In the genomic region with DNA sequence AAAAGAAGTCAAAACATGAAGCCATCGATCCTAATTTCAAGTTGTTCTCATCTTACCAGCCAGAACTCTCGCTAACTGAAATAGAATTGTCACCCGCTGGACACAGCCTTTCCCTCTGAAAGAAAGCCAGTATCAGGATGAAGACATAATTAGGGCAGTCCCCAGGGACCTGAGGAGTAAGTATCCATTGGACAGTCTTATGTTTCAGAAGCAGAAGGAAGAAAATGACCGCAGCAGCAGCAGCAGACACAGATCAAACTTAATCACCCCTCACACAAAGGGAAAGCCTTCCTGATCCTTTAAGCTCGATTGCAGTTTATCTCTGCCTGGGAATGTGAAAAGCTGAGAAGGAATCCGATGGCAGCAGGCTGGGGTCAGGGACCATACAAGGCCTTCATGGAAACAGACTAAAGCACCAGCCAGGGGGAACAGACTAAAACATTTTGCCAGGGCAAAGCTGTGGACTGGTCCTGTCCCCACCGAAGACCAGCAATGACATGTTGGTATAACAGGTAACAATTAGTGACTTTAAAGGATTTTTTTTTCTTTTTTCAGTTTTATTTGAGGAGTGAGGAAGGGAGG, we compare ENCODE assay signal across 9 mouse cellular contexts. TPM values are rescaled to one million over a fixed set of nuclear protein-coding genes. Genes with fewer than 3 reads are reported as not detected.
DNase-seq lines count a peak whose midpoint lies in the region; ATAC-seq and TF ChIP-seq lines count a peak whose summit lies in the region.
"Had no signal": no experiment of that assay in that cellular context is flagged by ENCODE, and none has a peak within 500 bp of the region (broad histone marks: within the 10 kb centered on the region; RNA-seq: fewer than 3 reads in every experiment).

No protein-coding gene starts in this region.

- no peaks in the 10 kb centered on the region for H3K36me3 ChIP-seq in forebrain, embryonic 14.5 days (ENCODE audit: control insufficient read depth, insufficient read depth, low read length)
- H3K36me3 ChIP-seq in forebrain, embryonic 15.5 days, result no peaks in the 10 kb centered on the region
- no peaks in the 10 kb centered on the region for H3K36me3 ChIP-seq in kidney, embryonic 16.5 days (ENCODE audit: insufficient read depth, low read length)
- H3K36me3 ChIP-seq: limb, embryonic 12.5 days had no signal

- no peak overlapping the region for H3K4me3 ChIP-seq in forebrain, embryonic 14.5 days (ENCODE audit: low read depth, low read length)
- no peak overlapping the region for H3K4me3 ChIP-seq in forebrain, embryonic 15.5 days
- no peak overlapping the region for H3K4me3 ChIP-seq in kidney, embryonic 16.5 days (ENCODE audit: low read length)
- no peak overlapping the region for H3K4me3 ChIP-seq in lung, adult 2 months (replicated peaks; ENCODE audit: extremely low read depth, low read depth, low read length)
- H3K4me3 ChIP-seq: limb, embryonic 12.5 days had no signal

- no peaks in the 10 kb centered on the region for H3K27me3 ChIP-seq in forebrain, embryonic 14.5 days (replicated peaks; ENCODE audit: control insufficient read depth, insufficient read depth, low read length)
- no peaks in the 10 kb centered on the region for H3K27me3 ChIP-seq in forebrain, embryonic 15.5 days
- H3K27me3 ChIP-seq in kidney, embryonic 16.5 days (ENCODE audit: insufficient read depth, low read length), result no peaks in the 10 kb centered on the region
- H3K27me3 ChIP-seq: limb, embryonic 12.5 days had no signal

- TF ChIP-seq CTCF in lung, adult 2 months (IDR thresholded peaks at IDR 0.05; ENCODE audit: insufficient read depth, low read length), result no peak

- no peak overlapping the region for H3K27ac ChIP-seq in forebrain, embryonic 14.5 days (ENCODE audit: low read depth, low read length)
- H3K27ac ChIP-seq in forebrain, embryonic 15.5 days (replicated peaks), result no peak overlapping the region
- H3K27ac ChIP-seq in kidney, embryonic 16.5 days (ENCODE audit: low read length), result 0 out of 2 replicates have a peak overlapping the region, but pooled peaks have one; percentile 28

- no peaks in the 10 kb centered on the region for H3K4me1 ChIP-seq in forebrain, embryonic 14.5 days (ENCODE audit: control insufficient read depth, insufficient read depth, low read length)
- peaks cover 11% of the 10 kb centered on the region; the same call in 1 of the 2 replicates for H3K4me1 ChIP-seq in forebrain, embryonic 15.5 days
- no peaks in the 10 kb centered on the region for H3K4me1 ChIP-seq in kidney, embryonic 16.5 days (ENCODE audit: insufficient read depth, low read length)
- no peaks in the 10 kb centered on the region for H3K4me1 ChIP-seq in lung, adult 2 months (ENCODE audit: control insufficient read depth, insufficient read depth, low read length)

- DNase-seq in forebrain, embryonic 14.5 days (ENCODE audit: low spot score), result peak; percentile 21
- DNase-seq in kidney, adult 9 months, result peak; percentile 5
- DNase-seq in kidney, adult 18-20 months, result no peak
- DNase-seq in retina, postnatal 1 day, result peak; percentile 81
- no peak for DNase-seq in layer of hippocampus, adult 9-11 months
- no peak for DNase-seq in lung, adult 2 months

- no peak overlapping the region for H3K4me2 ChIP-seq in forebrain, embryonic 14.5 days (ENCODE audit: low read length)
- no peak overlapping the region for H3K4me2 ChIP-seq in forebrain, embryonic 15.5 days (replicated peaks)
- H3K4me2 ChIP-seq in kidney, embryonic 16.5 days (replicated peaks; ENCODE audit: low read depth, low read length), result no peak overlapping the region
- H3K4me2 ChIP-seq: limb, embryonic 12.5 days had no signal

- H3K9ac ChIP-seq in forebrain, embryonic 14.5 days (ENCODE audit: low read length), result no peak overlapping the region
- H3K9ac ChIP-seq in forebrain, embryonic 15.5 days (replicated peaks), result no peak overlapping the region
- no peak overlapping the region for H3K9ac ChIP-seq in kidney, embryonic 16.5 days (replicated peaks; ENCODE audit: low read length)
- H3K9ac ChIP-seq: limb, embryonic 12.5 days had no signal

- TF ChIP-seq POLR2A in lung, adult 2 months (IDR thresholded peaks at IDR 0.05; ENCODE audit: borderline replicate concordance, extremely low read depth, low read depth, low read length), result no peak

- no peaks in the 10 kb centered on the region; the same call in 1 of the 2 replicates for H3K9me3 ChIP-seq in forebrain, embryonic 14.5 days (replicated peaks; ENCODE audit: control insufficient read depth, low read length)
- no peaks in the 10 kb centered on the region for H3K9me3 ChIP-seq in forebrain, embryonic 15.5 days
- H3K9me3 ChIP-seq in kidney, embryonic 16.5 days (ENCODE audit: low read length), result no peaks in the 10 kb centered on the region
- H3K9me3 ChIP-seq: limb, embryonic 12.5 days had no signal

- 28% methylated on average over 7 of the region's 7 CpGs for WGBS in forebrain, embryonic 14.5 days
- 30% methylated on average over 7 of the region's 7 CpGs for WGBS in forebrain, embryonic 15.5 days
- 29% methylated on average over 7 of the region's 7 CpGs for WGBS in kidney, embryonic 16.5 days
- whole genome bisulfite sequencing in lung, adult 2 months, result 69% methylated on average over 7 of the region's 7 CpGs

- ATAC-seq in forebrain, embryonic 14.5 days, result no peak
- no peak for ATAC-seq in forebrain, embryonic 15.5 days (replicated peaks)
- peak; percentile 71; the same call in 1 of the 2 replicates for ATAC-seq in kidney, embryonic 16.5 days (ENCODE audit: low FRiP score, low TSS enrichment)

RNA-seq across cellular contexts. Expression of a gene that starts 53.8 kb away (rescaled TPM):
- 14.3 and 15.9 TPM in 2 replicates for polyA plus RNA-seq in forebrain, embryonic 14.5 days (2014; fragmentation: Nextera tagmentation; extraction: Ambion mirVana)
- 19.0 and 19.4 TPM in 2 replicates for polyA plus RNA-seq in forebrain, embryonic 15.5 days (2015; fragmentation: Nextera tagmentation; extraction: Ambion mirVana)
- polyA plus RNA-seq in kidney, embryonic 16.5 days (2015; fragmentation: Nextera tagmentation; extraction: Ambion mirVana), result 71.8 and 75.2 TPM in 2 replicates
- polyA plus RNA-seq in lung, adult 2 months (2012; rRNA removed), result 34.2 and 37.1 TPM in 2 replicates

Comparison
In these comparisons a context has a peak if more than half of its experiments do, and no peak if none do; other contexts are left out.
1. DNase-seq: peak in forebrain, embryonic 14.5 days (single experiment), kidney, adult 9 months (single experiment) and retina, postnatal 1 day (single experiment); none in kidney, adult 18-20 months (single experiment), layer of hippocampus, adult 9-11 months (single experiment) and lung, adult 2 months (single experiment).